ENCODE assay signal across 23 mouse cellular contexts in the genomic region with DNA sequence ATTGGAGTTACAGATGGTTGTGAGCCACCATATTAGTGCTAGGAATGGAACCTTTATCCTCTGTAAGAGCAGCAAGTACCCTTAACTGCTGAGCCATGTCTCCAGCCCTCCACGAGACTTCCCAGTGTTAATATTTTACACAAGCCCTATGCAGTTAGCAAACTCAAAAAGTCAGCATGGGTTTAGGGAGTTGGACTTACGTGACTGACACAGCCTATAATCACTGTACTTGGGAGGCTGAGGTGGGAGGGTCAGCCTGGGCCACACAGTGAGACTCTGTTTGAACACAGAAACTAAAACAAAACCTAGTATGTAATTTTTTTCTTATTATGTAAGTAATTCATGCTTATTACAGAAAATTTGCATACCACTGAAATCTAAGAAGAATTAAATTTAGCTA. TPM values are rescaled to one million over a fixed set of nuclear protein-coding genes. Genes with fewer than 3 reads are reported as not detected.
DNase-seq lines count a peak whose midpoint lies in the region; ATAC-seq and TF ChIP-seq lines count a peak whose summit lies in the region.
"Had no signal": no experiment of that assay in that cellular context is flagged by ENCODE, and none has a peak within 500 bp of the region (broad histone marks: within the 10 kb centered on the region; RNA-seq: fewer than 3 reads in every experiment).

No protein-coding gene starts in this region.

- no peak overlapping the region for H3K27ac ChIP-seq in liver, embryonic 16.5 days (ENCODE audit: low read length)
- H3K27ac ChIP-seq in liver, embryonic 11.5 days (ENCODE audit: low read depth, low read length) = no peak overlapping the region
- peak overlapping the region; percentile 86 for H3K27ac ChIP-seq in ES-Bruce4 (ENCODE audit: insufficient read depth, low read length)
- no peak overlapping the region for H3K27ac ChIP-seq in embryonic facial prominence, embryonic 15.5 days (replicated peaks)
- H3K27ac ChIP-seq: embryonic facial prominence, embryonic 13.5 days; forebrain, embryonic 10.5 days; heart, embryonic 13.5 days; hindbrain, embryonic 15.5 days had no signal

- TF ChIP-seq CTCF in ES-Bruce4 (IDR thresholded peaks at IDR 0.05; ENCODE audit: low read depth, low read length) = no peak

- peak; percentile 30; the same call in 1 of the 2 replicates for ATAC-seq in liver, embryonic 16.5 days (ENCODE audit: low read depth)
- no peak for ATAC-seq in liver, embryonic 11.5 days (replicated peaks; ENCODE audit: low FRiP score)
- peak; percentile 77; the same call in 1 of the 2 replicates for ATAC-seq in embryonic facial prominence, embryonic 15.5 days (ENCODE audit: insufficient number of reproducible peaks, low FRiP score, low TSS enrichment, low read depth)
- ATAC-seq: activated CD4-positive, CD25-positive, alpha-beta regulatory T cell, adult 4 months; forebrain, embryonic 14.5 days; Patski had no signal

- peak; percentile 39 for DNase-seq in kidney, adult 9 months
- DNase-seq in kidney, adult 11 months = no peak
- DNase-seq in liver, embryonic 11.5 days (ENCODE audit: low spot score) = no peak
- no peak for DNase-seq in left cerebral cortex, postnatal 25 days (ENCODE audit: low spot score in 2 of 2)
- DNase-seq: adrenal gland, postnatal 14 days; cerebellum, adult 11-12 months; cerebellum, adult 9-10 months; cerebellum, postnatal 25 days; gastrocnemius, postnatal 14 days; heart, postnatal 36 days had no signal

- no peak overlapping the region for H3K4me3 ChIP-seq in liver, embryonic 16.5 days (ENCODE audit: low read depth, low read length)
- H3K4me3 ChIP-seq in liver, embryonic 11.5 days (ENCODE audit: low read depth, low read length) = no peak overlapping the region
- H3K4me3 ChIP-seq in ES-Bruce4 (ENCODE audit: low read depth, low read length) = no peak overlapping the region
- no peak overlapping the region for H3K4me3 ChIP-seq in embryonic facial prominence, embryonic 15.5 days (replicated peaks)
- H3K4me3 ChIP-seq: embryonic facial prominence, embryonic 13.5 days; erythroblast, embryonic 14.5 days; forebrain, embryonic 10.5 days; heart, embryonic 13.5 days; hindbrain, embryonic 15.5 days had no signal

- H3K9me3 ChIP-seq in liver, embryonic 16.5 days (replicated peaks; ENCODE audit: control insufficient read depth, low read length) = no peaks in the 10 kb centered on the region
- no peaks in the 10 kb centered on the region for H3K9me3 ChIP-seq in liver, embryonic 11.5 days (ENCODE audit: control insufficient read depth, low read length)
- no peaks in the 10 kb centered on the region for H3K9me3 ChIP-seq in ES-Bruce4 (replicated peaks; ENCODE audit: control insufficient read depth, insufficient read depth, low read length, poor library complexity, severe bottlenecking)
- H3K9me3 ChIP-seq in embryonic facial prominence, embryonic 15.5 days (replicated peaks) = no peaks in the 10 kb centered on the region
- H3K9me3 ChIP-seq: embryonic facial prominence, embryonic 13.5 days; forebrain, embryonic 10.5 days; heart, embryonic 13.5 days; hindbrain, embryonic 15.5 days had no signal

- no peaks in the 10 kb centered on the region for H3K36me3 ChIP-seq in liver, embryonic 16.5 days (ENCODE audit: control insufficient read depth, insufficient read depth)
- no peaks in the 10 kb centered on the region for H3K36me3 ChIP-seq in liver, embryonic 11.5 days (ENCODE audit: control insufficient read depth, insufficient read depth, low read length)
- no peaks in the 10 kb centered on the region for H3K36me3 ChIP-seq in ES-Bruce4 (ENCODE audit: control insufficient read depth, insufficient read depth, low read length, poor library complexity, severe bottlenecking)
- H3K36me3 ChIP-seq in embryonic facial prominence, embryonic 15.5 days = peaks cover 24% of the 10 kb centered on the region

- no peak overlapping the region for H3K9ac ChIP-seq in liver, embryonic 16.5 days (ENCODE audit: low read depth, low read length)
- no peak overlapping the region for H3K9ac ChIP-seq in liver, embryonic 11.5 days (ENCODE audit: low read depth, low read length)
- no peak overlapping the region for H3K9ac ChIP-seq in ES-Bruce4 (ENCODE audit: low read depth, poor library complexity, severe bottlenecking)
- H3K9ac ChIP-seq in embryonic facial prominence, embryonic 15.5 days = no peak overlapping the region
- H3K9ac ChIP-seq: embryonic facial prominence, embryonic 13.5 days; heart, embryonic 13.5 days; hindbrain, embryonic 15.5 days had no signal

- no peak for TF ChIP-seq EP300 in ES-Bruce4 (IDR thresholded peaks at IDR 0.05; ENCODE audit: insufficient read depth, low read depth, low read length)

- no peaks in the 10 kb centered on the region for H3K27me3 ChIP-seq in liver, embryonic 16.5 days (ENCODE audit: control insufficient read depth, insufficient read depth, low read depth, low read length)
- H3K27me3 ChIP-seq in liver, embryonic 11.5 days (replicated peaks; ENCODE audit: control insufficient read depth, insufficient read depth, low read length) = no peaks in the 10 kb centered on the region
- H3K27me3 ChIP-seq in ES-Bruce4 (ENCODE audit: control insufficient read depth, insufficient read depth, low read length, poor library complexity, severe bottlenecking) = no peaks in the 10 kb centered on the region
- H3K27me3 ChIP-seq in embryonic facial prominence, embryonic 15.5 days = no peaks in the 10 kb centered on the region
- H3K27me3 ChIP-seq: embryonic facial prominence, embryonic 13.5 days; heart, embryonic 13.5 days; hindbrain, embryonic 15.5 days; Patski had no signal

- WGBS in liver, embryonic 16.5 days (ENCODE audit: insufficient replicate concordance) = 76% methylated on average over 2 of the region's 2 CpGs
- WGBS in liver, embryonic 11.5 days = 83% methylated on average over 2 of the region's 2 CpGs
- 78% methylated on average over 2 of the region's 2 CpGs for WGBS in embryonic facial prominence, embryonic 15.5 days

- TF ChIP-seq POLR2A in ES-Bruce4 (IDR thresholded peaks at IDR 0.05; ENCODE audit: insufficient read depth, low read length) = no peak

- no peak overlapping the region for H3K4me2 ChIP-seq in liver, embryonic 16.5 days (ENCODE audit: low read depth, low read length)
- H3K4me2 ChIP-seq in liver, embryonic 11.5 days = no peak overlapping the region
- H3K4me2 ChIP-seq in embryonic facial prominence, embryonic 15.5 days (replicated peaks) = no peak overlapping the region
- H3K4me2 ChIP-seq: embryonic facial prominence, embryonic 13.5 days; heart, embryonic 13.5 days; hindbrain, embryonic 15.5 days had no signal

- intact Hi-C loops in left cerebral cortex, postnatal 25 days (cut with DNase I) = no loop called here

- H3K4me1 ChIP-seq in liver, embryonic 16.5 days (ENCODE audit: control insufficient read depth, low read depth, low read length) = no peaks in the 10 kb centered on the region
- H3K4me1 ChIP-seq in liver, embryonic 11.5 days (replicated peaks; ENCODE audit: control insufficient read depth, insufficient read depth, low read length) = no peaks in the 10 kb centered on the region
- H3K4me1 ChIP-seq in ES-Bruce4 (ENCODE audit: control insufficient read depth, insufficient read depth, low read length) = peaks cover 7% of the 10 kb centered on the region
- H3K4me1 ChIP-seq in embryonic facial prominence, embryonic 15.5 days = no peaks in the 10 kb centered on the region
- H3K4me1 ChIP-seq: embryonic facial prominence, embryonic 13.5 days; forebrain, embryonic 10.5 days; hindbrain, embryonic 15.5 days had no signal

RNA-seq across cellular contexts. Expression of gene Armc9, which starts 33.7 kb away (rescaled TPM):
- 8.4 and 10.6 TPM in 2 replicates for polyA plus RNA-seq in liver, embryonic 16.5 days (2015; fragmentation: Nextera tagmentation; extraction: Ambion mirVana)
- polyA plus RNA-seq in liver, embryonic 11.5 days (2014; fragmentation: Nextera tagmentation; extraction: Ambion mirVana) = 20.9 and 28.7 TPM in 2 replicates
- 13.7 and 15.5 TPM in 2 replicates for polyA plus RNA-seq in ES-Bruce4 (2011; ENCODE audit: insufficient read depth, insufficient read length, low read depth, missing spikeins)
- 22.5 and 25.4 TPM in 2 replicates for polyA plus RNA-seq in embryonic facial prominence, embryonic 15.5 days (2015; fragmentation: Nextera tagmentation; extraction: Ambion mirVana)
- 10 to 100 TPM; 39.1 to 45.9 TPM for total RNA-seq in left cerebral cortex, postnatal 25 days (2021)

RNA-seq across cellular contexts. Expression of gene Gm21972, which starts 54.8 kb away (rescaled TPM):
- 0.14 TPM in 1 of 2 replicates, not detected in the other for polyA plus RNA-seq in liver, embryonic 16.5 days (2015; fragmentation: Nextera tagmentation; extraction: Ambion mirVana)
- polyA plus RNA-seq in liver, embryonic 11.5 days (2014; fragmentation: Nextera tagmentation; extraction: Ambion mirVana) = not detected in 2 replicates
- polyA plus RNA-seq in ES-Bruce4 (2011; ENCODE audit: insufficient read depth, insufficient read length, low read depth, missing spikeins) = 4.1 TPM in 1 of 2 replicates, not detected in the other
- 0.51 TPM in 1 of 2 replicates, not detected in the other for polyA plus RNA-seq in embryonic facial prominence, embryonic 15.5 days (2015; fragmentation: Nextera tagmentation; extraction: Ambion mirVana)
- 1 to 10 TPM; 2.8 to 5.4 TPM for total RNA-seq in left cerebral cortex, postnatal 25 days (2021)
- polyA plus RNA-seq: activated CD4-positive, CD25-positive, alpha-beta regulatory T cell, adult 4 months; embryonic facial prominence, embryonic 13.5 days; heart, embryonic 13.5 days; heart, postnatal 0 days; hindbrain, embryonic 11.5 days had no signal
